Comparison of ENCODE assay signal across 23 mouse cellular contexts in genomic region chr11:12168432-12168831, GRCm38 (mm10).
DNase-seq lines count a peak whose midpoint lies in the region; ATAC-seq and TF ChIP-seq lines count a peak whose summit lies in the region.
"Had no signal": no experiment of that assay in that cellular context is flagged by ENCODE, and none has a peak within 500 bp of the region (broad histone marks: within the 10 kb centered on the region; RNA-seq: fewer than 3 reads in every experiment).

No protein-coding gene starts in this region.

- TF ChIP-seq POLR2A in brain, embryonic 14.5 days (IDR thresholded peaks at IDR 0.05; ENCODE audit: borderline replicate concordance, extremely low read depth, insufficient read depth, insufficient read length, poor library complexity, severe bottlenecking): no peak

- peaks cover 3% of the 10 kb centered on the region; the same call in 1 of the 2 replicates for H3K4me1 ChIP-seq in forebrain, embryonic 15.5 days
- H3K4me1 ChIP-seq in forebrain, embryonic 10.5 days: no peaks in the 10 kb centered on the region
- no peaks in the 10 kb centered on the region for H3K4me1 ChIP-seq in forebrain, postnatal 0 days (ENCODE audit: insufficient read depth)
- H3K4me1 ChIP-seq: heart, embryonic 10.5 days; heart, embryonic 13.5 days; hindbrain, embryonic 12.5 days; intestine, embryonic 15.5 days had no signal

- no peak for DNase-seq in forebrain, embryonic 10.5 days (ENCODE audit: extremely low spot score, low spot score)
- DNase-seq in layer of hippocampus, postnatal 14 days (ENCODE audit: low spot score in 2 of 2): peak; percentile 4 to 19
- DNase-seq in layer of hippocampus, postnatal 25 days (ENCODE audit: extremely low spot score in 1 of 2, low spot score in 1 of 2): no peak
- peak; percentile 51 for DNase-seq in brain, embryonic 14.5 days (ENCODE audit: low read depth)
- peak; percentile 5 for DNase-seq in forebrain, postnatal 0 days
- DNase-seq in retina, postnatal 1 day: no peak
- DNase-seq: adrenal gland, adult 2 months; adrenal gland, postnatal 14 days; cerebellum, adult 18-20 months; cerebellum, adult 9-10 months; cerebellum, postnatal 14 days; gastrocnemius, postnatal 10 days; gastrocnemius, postnatal 36 days; heart, adult 2 months; kidney, adult 11 months had no signal

- no peak overlapping the region for H3K9ac ChIP-seq in forebrain, embryonic 15.5 days (replicated peaks)
- H3K9ac ChIP-seq in forebrain, postnatal 0 days: no peak overlapping the region
- H3K9ac ChIP-seq: heart, embryonic 13.5 days; hindbrain, embryonic 12.5 days; intestine, embryonic 15.5 days had no signal

- H3K27ac ChIP-seq in forebrain, embryonic 15.5 days (replicated peaks): no peak overlapping the region
- H3K27ac ChIP-seq in forebrain, embryonic 10.5 days: no peak overlapping the region
- H3K27ac ChIP-seq in forebrain, postnatal 0 days (ENCODE audit: low read depth, low read length): no peak overlapping the region
- H3K27ac ChIP-seq: heart, adult 2 months; heart, embryonic 10.5 days; heart, embryonic 13.5 days; hindbrain, embryonic 12.5 days; intestine, embryonic 15.5 days had no signal

- H3K36me3 ChIP-seq in forebrain, embryonic 15.5 days: no peaks in the 10 kb centered on the region
- H3K36me3 ChIP-seq in forebrain, embryonic 10.5 days (replicated peaks): no peaks in the 10 kb centered on the region
- no peaks in the 10 kb centered on the region for H3K36me3 ChIP-seq in forebrain, postnatal 0 days (ENCODE audit: insufficient read depth)
- H3K36me3 ChIP-seq: heart, embryonic 10.5 days; heart, embryonic 13.5 days; hindbrain, embryonic 12.5 days; intestine, embryonic 15.5 days had no signal

- H3K9me3 ChIP-seq in forebrain, embryonic 15.5 days: no peaks in the 10 kb centered on the region
- no peaks in the 10 kb centered on the region for H3K9me3 ChIP-seq in forebrain, embryonic 10.5 days
- no peaks in the 10 kb centered on the region for H3K9me3 ChIP-seq in forebrain, postnatal 0 days (ENCODE audit: low read length)
- H3K9me3 ChIP-seq: heart, embryonic 10.5 days; heart, embryonic 13.5 days; hindbrain, embryonic 12.5 days; intestine, embryonic 15.5 days had no signal

- 0 out of 2 replicates have a peak, but pooled peaks have one; percentile 60 for ATAC-seq in forebrain, embryonic 15.5 days (replicated peaks)
- ATAC-seq in forebrain, postnatal 0 days: peak; percentile 59; the same call in 1 of the 2 replicates
- no peak for ATAC-seq in megakaryocyte-erythroid progenitor cell, adult 5-6 weeks (replicated peaks; ENCODE audit: low FRiP score, low TSS enrichment, poor library complexity, severe bottlenecking)
- ATAC-seq: CD4-positive, CD25-positive, alpha-beta regulatory T cell, adult 4 months; hindbrain, embryonic 16.5 days; intestine, embryonic 15.5 days had no signal

- H3K27me3 ChIP-seq in forebrain, embryonic 15.5 days: no peaks in the 10 kb centered on the region
- no peaks in the 10 kb centered on the region for H3K27me3 ChIP-seq in forebrain, embryonic 10.5 days (ENCODE audit: poor library complexity, severe bottlenecking)
- H3K27me3 ChIP-seq in forebrain, postnatal 0 days (ENCODE audit: insufficient read depth, low read length): no peaks in the 10 kb centered on the region
- H3K27me3 ChIP-seq: heart, embryonic 13.5 days; hindbrain, embryonic 12.5 days; intestine, embryonic 15.5 days had no signal

- no peak overlapping the region for H3K4me3 ChIP-seq in forebrain, embryonic 15.5 days
- no peak overlapping the region for H3K4me3 ChIP-seq in forebrain, embryonic 10.5 days
- no peak overlapping the region for H3K4me3 ChIP-seq in forebrain, postnatal 0 days (ENCODE audit: low read depth, low read length)
- H3K4me3 ChIP-seq: heart, adult 2 months; heart, embryonic 10.5 days; heart, embryonic 13.5 days; hindbrain, embryonic 12.5 days; intestine, embryonic 15.5 days had no signal

- H3K4me2 ChIP-seq in forebrain, embryonic 15.5 days (replicated peaks): no peak overlapping the region
- no peak overlapping the region for H3K4me2 ChIP-seq in forebrain, postnatal 0 days (ENCODE audit: low read depth)
- H3K4me2 ChIP-seq: heart, embryonic 13.5 days; hindbrain, embryonic 12.5 days; intestine, embryonic 15.5 days had no signal

- no peak for TF ChIP-seq CTCF in brain, embryonic 14.5 days (IDR thresholded peaks at IDR 0.05; ENCODE audit: borderline replicate concordance, extremely low read depth, insufficient read depth, insufficient read length)
- TF ChIP-seq CTCF in forebrain, postnatal 0 days (IDR thresholded peaks at IDR 0.05; ENCODE audit: low read depth): no peak

- WGBS in forebrain, embryonic 15.5 days: 73% methylated on average over 1 of the region's 1 CpGs
- WGBS in forebrain, embryonic 10.5 days: 90% methylated on average over 1 of the region's 1 CpGs
- 77% methylated on average over 1 of the region's 1 CpGs for WGBS in forebrain, postnatal 0 days

Comparison
In these comparisons a context has a peak if more than half of its experiments do, and no peak if none do; other contexts are left out.
1. DNase-seq: peak in layer of hippocampus, postnatal 14 days (2 of 2), brain, embryonic 14.5 days (single experiment) and forebrain, postnatal 0 days (single experiment); none in forebrain, embryonic 10.5 days (single experiment), layer of hippocampus, postnatal 25 days (0 of 2) and retina, postnatal 1 day (single experiment).